Mouse (Mus musculus) adrenal gland, postnatal 0 days (tissue): Measurements from ENCODE around the gene Mrpl44. TPM values are rescaled to one million over a fixed set of nuclear protein-coding genes. Genes with fewer than 3 reads are reported as not detected.

Experiments
- polyA plus RNA-seq: library from polyadenylated mRNA; unstranded; fragments of >200 nt; fragmentation: Nextera tagmentation; extraction: Ambion mirVana; gene quantifications from 2 replicates; pipeline ENCODE4 v1.2.1, GENCODE M21; 2015

Gene Mrpl44
- polyA plus RNA-seq = 49.9 and 87.3 TPM in 2 replicates

DNA sequence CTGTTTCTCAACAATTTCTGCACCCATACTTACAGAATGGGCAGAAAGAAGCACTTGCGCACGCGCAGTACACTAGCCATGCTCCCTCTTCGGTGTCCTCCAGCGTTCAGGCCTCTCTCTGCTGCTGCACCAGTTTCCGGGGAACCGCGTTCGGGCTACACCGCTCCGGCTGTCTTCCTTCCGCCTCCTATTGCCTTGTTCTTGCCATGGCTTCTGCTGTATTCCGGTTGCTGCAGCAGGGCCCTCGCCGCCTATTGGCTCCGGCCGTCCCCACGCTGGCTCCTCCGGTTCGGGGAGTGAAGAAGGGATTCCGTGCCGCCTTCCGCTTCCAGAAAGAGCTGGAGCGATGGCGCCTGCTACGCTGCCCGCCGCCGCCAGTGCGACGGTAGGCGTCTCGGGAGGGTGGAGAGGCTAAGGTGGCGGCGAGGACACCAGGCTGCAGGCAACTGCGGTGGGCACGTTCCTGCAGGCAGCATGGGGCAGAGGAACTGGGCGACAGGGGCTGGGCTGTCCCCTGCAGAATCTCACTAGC, at the start of gene Mrpl44, which contains the start of gene Wdfy1:
Gene Mrpl44 (plus strand): TSS at position 92 of the 532 bp plus-strand sequence.
Gene Wdfy1 (minus strand): TSS at position 217 of the 532 bp plus-strand sequence.

Other genes with a start within 250 kb of the Mrpl44 start
- 0.10 and 0.20 TPM in 2 replicates for gene Ap1s3, start 104.0 kb upstream of the Mrpl44 start, polyA plus RNA-seq
- 34.2 and 49.7 TPM in 2 replicates for gene Wdfy1, start 125 bp downstream of the Mrpl44 start, polyA plus RNA-seq
- 45.0 and 48.6 TPM in 2 replicates for gene Serpine2, start 85.2 kb downstream of the Mrpl44 start, polyA plus RNA-seq